Mouse (Mus musculus) CH12.LX (cell line): Measurements from ENCODE around the gene Zfp326. TPM values are rescaled to one million over a fixed set of nuclear protein-coding genes. Genes with fewer than 3 reads are reported as not detected.

ENCODE experiments used
- DNase-seq: peaks from one replicate; pipeline ENCODE4 v3.0.0-alpha.2; 2013; ENCODE audit errors: extremely low read depth
- H3K27ac ChIP-seq: 2 replicates; pipeline ENCODE4 v1.5.1; 2012; ENCODE audit warnings: low read depth, mild to moderate bottlenecking, control low read depth, moderate library complexity; ENCODE audit not compliant: insufficient read depth
- H3K27me3 ChIP-seq: replicated peaks from 2 replicates; pipeline ENCODE3; 2012; ENCODE audit warnings: inconsistent platforms
- H3K36me3 ChIP-seq, 2 experiments: replicated peaks in 1 of 2; 2 replicates each; pipeline versions ENCODE3 to v1.6.1; 2012; ENCODE audit warnings: inconsistent platforms in 1 of 2, low read length in 1 of 2, mild to moderate bottlenecking in 1 of 2, mixed read lengths in 1 of 2, moderate library complexity in 1 of 2; ENCODE audit not compliant: control insufficient read depth in 1 of 2, insufficient read depth in 1 of 2
- H3K4me1 ChIP-seq, 2 experiments: 2 replicates each; pipeline ENCODE4 v1.6.1; 2012; ENCODE audit warnings: inconsistent platforms in 1 of 2, moderate library complexity in 1 of 2; ENCODE audit not compliant: insufficient read depth in 2 of 2, control insufficient read depth in 1 of 2
- H3K4me2 ChIP-seq: 2 replicates; pipeline ENCODE4 v1.6.1; 2012; ENCODE audit warnings: low read depth, mild to moderate bottlenecking, control low read depth; ENCODE audit not compliant: poor library complexity, insufficient read depth, severe bottlenecking
- H3K4me3 ChIP-seq, 3 experiments: fragments of 150-350 bp in 1 of 3; sonication (generic) in 1 of 3; replicated peaks in 1 of 3; 2 replicates each; pipeline versions ENCODE3 to v1.5.1; 2011 to 2012; ENCODE audit warnings: low read depth in 2 of 3, low read length in 2 of 3, mild to moderate bottlenecking in 2 of 3, moderate library complexity in 2 of 3, control low read depth in 1 of 3, improper control_type of control experiment in 1 of 3, inconsistent platforms in 1 of 3, mixed read lengths in 1 of 3; ENCODE audit not compliant: poor library complexity in 1 of 3
- H3K79me2 ChIP-seq: replicated peaks from 2 replicates; pipeline ENCODE4 v1.6.1; 2012; ENCODE audit warnings: mild to moderate bottlenecking, moderate library complexity; ENCODE audit not compliant: control insufficient read depth, poor library complexity, insufficient read depth, severe bottlenecking; ENCODE audit errors: extremely low read depth
- H3K9ac ChIP-seq: 2 replicates; pipeline ENCODE4 v1.6.1; 2012; ENCODE audit warnings: low read depth, mild to moderate bottlenecking, control low read depth, moderate library complexity; ENCODE audit not compliant: insufficient read depth
- H3K9me3 ChIP-seq: replicated peaks from 2 replicates; pipeline ENCODE3; 2012; ENCODE audit warnings: low read length, inconsistent platforms, mixed read lengths
- BHLHE40 ChIP-seq: IDR thresholded peaks from 2 replicates; pipeline ENCODE4 v1.6.1; 2011; ENCODE audit warnings: mild to moderate bottlenecking, low read depth, low read length, improper control_type of control experiment
- CHD2 ChIP-seq: IDR thresholded peaks from 2 replicates; pipeline ENCODE4 v1.6.1; 2011; ENCODE audit warnings: low read length, improper control_type of control experiment
- CTCF ChIP-seq, 2 experiments: IDR thresholded peaks in 1 of 2; conservative IDR thresholded peaks in 1 of 2; 2 replicates each; pipeline ENCODE4 v1.5.1; 2011 to 2012; ENCODE audit warnings: low read depth in 2 of 2, low read length in 2 of 2, improper control_type of control experiment in 1 of 2, inconsistent platforms in 1 of 2, mild to moderate bottlenecking in 1 of 2, moderate library complexity in 1 of 2
- E2F4 ChIP-seq: IDR thresholded peaks from 2 replicates; pipeline ENCODE4 v1.6.1; 2011; ENCODE audit warnings: low read depth, low read length, improper control_type of control experiment; ENCODE audit not compliant: insufficient replicate concordance
- ELF1 ChIP-seq: IDR thresholded peaks from 2 replicates; pipeline ENCODE4 v1.6.1; 2014; ENCODE audit warnings: low read depth, mild to moderate bottlenecking, inconsistent platforms, low read length, improper control_type of control experiment
- EP300 ChIP-seq: IDR thresholded peaks from 2 replicates; pipeline ENCODE4 v1.6.1; 2011; ENCODE audit warnings: low read length, improper control_type of control experiment
- ETS1 ChIP-seq: conservative IDR thresholded peaks from 2 replicates; pipeline ENCODE4 v1.6.1; 2012; ENCODE audit warnings: low read depth, mild to moderate bottlenecking, inconsistent platforms, low read length, improper control_type of control experiment, moderate library complexity
- GABPA ChIP-seq: IDR thresholded peaks from 2 replicates; pipeline ENCODE4 v1.6.1; 2012; ENCODE audit warnings: low read depth, low read length, improper control_type of control experiment, inconsistent platforms; ENCODE audit not compliant: insufficient replicate concordance
- HCFC1 ChIP-seq: IDR thresholded peaks from 2 replicates; pipeline ENCODE4 v1.6.1; 2012; ENCODE audit warnings: low read depth, mild to moderate bottlenecking, inconsistent platforms, low read length, improper control_type of control experiment
- IRF4 ChIP-seq: IDR thresholded peaks from 2 replicates; pipeline ENCODE4 v1.6.1; 2014; ENCODE audit warnings: low read depth, mild to moderate bottlenecking, inconsistent platforms, low read length, improper control_type of control experiment
- KAT2A ChIP-seq: IDR thresholded peaks from 2 replicates; pipeline ENCODE4 v1.6.1; 2012; ENCODE audit warnings: low read length, improper control_type of control experiment, inconsistent platforms; ENCODE audit not compliant: insufficient replicate concordance
- MAFK ChIP-seq: IDR thresholded peaks from 2 replicates; pipeline ENCODE4 v1.6.1; 2011; ENCODE audit warnings: low read length, improper control_type of control experiment; ENCODE audit not compliant: insufficient replicate concordance
- MXI1 ChIP-seq: IDR thresholded peaks from 2 replicates; pipeline ENCODE4 v1.6.1; 2011; ENCODE audit warnings: mild to moderate bottlenecking, low read depth, low read length, improper control_type of control experiment
- NELFE ChIP-seq: IDR thresholded peaks from 2 replicates; pipeline ENCODE4 v1.6.1; 2011; ENCODE audit warnings: low read depth, low read length, improper control_type of control experiment
- NRF1 ChIP-seq: IDR thresholded peaks from 2 replicates; pipeline ENCODE4 v1.6.1; 2014; ENCODE audit warnings: low read depth, mild to moderate bottlenecking, inconsistent platforms, low read length, improper control_type of control experiment, moderate library complexity
- PAX5 ChIP-seq: IDR thresholded peaks from 2 replicates; pipeline ENCODE4 v1.6.1; 2012; ENCODE audit warnings: low read length, inconsistent platforms, mixed read lengths
- POLR2A ChIP-seq: IDR thresholded peaks from 2 replicates; pipeline ENCODE4 v1.6.1; 2011; ENCODE audit warnings: low read depth, mild to moderate bottlenecking, improper control_type of control experiment, low read length
- POLR2AphosphoS2 ChIP-seq: IDR thresholded peaks from 2 replicates; pipeline ENCODE4 v1.6.1; 2011; ENCODE audit warnings: low read depth, low read length, improper control_type of control experiment
- RAD21 ChIP-seq: IDR thresholded peaks from 2 replicates; pipeline ENCODE4 v1.6.1; 2011; ENCODE audit warnings: low read depth, mild to moderate bottlenecking, low read length, improper control_type of control experiment, moderate library complexity
- SIN3A ChIP-seq: IDR thresholded peaks from 2 replicates; pipeline ENCODE4 v1.6.1; 2012; ENCODE audit warnings: low read length, improper control_type of control experiment, inconsistent platforms
- SMC3 ChIP-seq: IDR thresholded peaks from 2 replicates; pipeline ENCODE4 v1.6.1; 2011; ENCODE audit warnings: low read depth, low read length, improper control_type of control experiment
- TCF12 ChIP-seq: IDR thresholded peaks from 2 replicates; pipeline ENCODE4 v1.6.1; 2014; ENCODE audit warnings: low read depth, mild to moderate bottlenecking, inconsistent platforms, low read length, improper control_type of control experiment
- USF1 ChIP-seq: IDR thresholded peaks from 2 replicates; pipeline ENCODE4 v1.6.1; 2014; ENCODE audit warnings: low read depth, mild to moderate bottlenecking, inconsistent platforms, low read length, improper control_type of control experiment
- USF2 ChIP-seq: conservative IDR thresholded peaks from 2 replicates; pipeline ENCODE4 v1.6.1; 2011; ENCODE audit warnings: low read depth, low read length, improper control_type of control experiment
- ZMIZ1 ChIP-seq: IDR thresholded peaks from 2 replicates; pipeline ENCODE4 v1.6.1; 2012; ENCODE audit warnings: low read depth, mild to moderate bottlenecking, inconsistent platforms, low read length, improper control_type of control experiment
- ZNF384 ChIP-seq: IDR thresholded peaks from 2 replicates; pipeline ENCODE4 v1.6.1; 2012; ENCODE audit warnings: low read depth, low read length, improper control_type of control experiment, inconsistent platforms
- dilution Hi-C: fragments of 300-500 bp; cut with MboI; formaldehyde crosslinking; loops from 2 replicates; pipeline ENCODE4 v1.14.3; 2020; ENCODE audit warnings: low sequenced_read_pairs; ENCODE audit not compliant: extremely low pct_unique_long_range_greater_than_20kb, extremely low pct_ligation_motif_present
- in situ Hi-C: fragments of 300-500 bp; cut with MboI; formaldehyde crosslinking; loops from 3 replicates; pipeline ENCODE4 v1.14.3; 2019; ENCODE audit warnings: low sequenced_read_pairs, low pct_ligation_motif_present, low pct_unique_long_range_greater_than_20kb, mixed read lengths
- polyA plus RNA-seq: library from polyadenylated mRNA; unstranded; fragments of >175 nt; gene quantifications from 2 replicates; pipeline ENCODE4 v1.2.1, GENCODE M21; 2012; ENCODE audit warnings: low read depth; ENCODE audit not compliant: insufficient read length
- total RNA-seq, 2 experiments: library from RNA; depleted of rRNA; stranded (reverse); fragments of 300-350 nt in 1 of 2; fragments of >200 nt in 1 of 2; gene quantifications; 2 replicates each; pipeline ENCODE4 v1.2.3; 2012 to 2014

Gene Zfp326
- total RNA-seq (2012; rRNA removed) = 5.3 and 5.5 TPM in 2 replicates
- 7.4 and 8.7 TPM in 2 replicates for total RNA-seq (2014; rRNA removed)
- 21.6 and 22.0 TPM in 2 replicates for polyA plus RNA-seq

GRCm38 (mm10) chr5:105876068-105876924, at the start of gene Zfp326:
TSS of gene Zfp326 (plus strand) at chr5:105876565.
- peak; percentile 87 for DNase-seq
- TF ChIP-seq GABPA = no peak
- peak; percentile 87 for TF ChIP-seq NELFE
- TF ChIP-seq IRF4 = peak; percentile 23; the same call in 1 of the 2 replicates
- TF ChIP-seq E2F4 = no peak
- no peak for TF ChIP-seq SMC3
- TF ChIP-seq ETS1 = no peak
- no peak for TF ChIP-seq KAT2A
- peak; percentile 62 for TF ChIP-seq ELF1
- TF ChIP-seq TCF12 = peak; percentile 63
- TF ChIP-seq POLR2A = peak; percentile 67; the same call in 1 of the 2 replicates
- TF ChIP-seq ZNF384 = peak; percentile 32; the same call in 1 of the 2 replicates
- TF ChIP-seq SIN3A = peak; percentile 19; the same call in 1 of the 2 replicates
- peak; percentile 51 for TF ChIP-seq HCFC1
- TF ChIP-seq CHD2 = 0 out of 2 replicates have a peak, but pooled peaks have one; percentile 35
- TF ChIP-seq ZMIZ1 = peak; percentile 52; the same call in 1 of the 2 replicates
- no peak for TF ChIP-seq POLR2AphosphoS2
- TF ChIP-seq RAD21 = no peak
- TF ChIP-seq, all 38 proteins: peak for 10
- Histone ChIP-seq H3K4me2 (peak within 1 kb of the TSS; percentile 79), H3K27ac (no peak within 1 kb of the TSS), H3K27me3 (no peaks in the 10 kb centered on the region), H3K4me3 (peak within 1 kb of the TSS; percentile 82 to 86 (median 86)), H3K9ac (peak within 1 kb of the TSS; percentile 85), H3K79me2 (peaks cover 17% of the 10 kb centered on the region), H3K9me3 (no peaks in the 10 kb centered on the region), H3K4me1 (peaks cover 7 to 28% of the 10 kb centered on the region in 2 experiments; a peak in 3 of 4 replicates), H3K36me3 (peaks cover 5 to 8% of the 10 kb centered on the region in 2 experiments)
- in situ Hi-C loops = no loop called here
- dilution Hi-C loops = no loop called here

GRCm38 (mm10) chr5:105826916-105827510, 49.4 kb upstream of the Zfp326 start:
- dilution Hi-C loops (no loop called here), in situ Hi-C loops (no loop called here)
- Histone ChIP-seq H3K36me3 (peaks cover 0 to 2% of the 10 kb centered on the region in 2 experiments), H3K4me2 (no peak overlapping the region), H3K4me3 (no peak overlapping the region), H3K9me3 (no peaks in the 10 kb centered on the region), H3K27me3 (no peaks in the 10 kb centered on the region), H3K79me2 (no peaks in the 10 kb centered on the region), H3K4me1 (peaks cover 0 to 6% of the 10 kb centered on the region in 2 experiments; a peak in 2 of 4 replicates), H3K9ac (no peak overlapping the region), H3K27ac (no peak overlapping the region)
- no peak for DNase-seq
- no peak for TF ChIP-seq NRF1
- TF ChIP-seq MAFK = no peak
- TF ChIP-seq PAX5 = no peak
- no peak for TF ChIP-seq ELF1
- TF ChIP-seq KAT2A = no peak
- no peak for TF ChIP-seq USF2
- TF ChIP-seq CTCF (conservative IDR thresholded peaks at IDR 0.05 in 1 of 2, IDR thresholded peaks at IDR 0.05 in 1 of 2; ENCODE audit: low read depth in 2 of 2, low read length in 2 of 2) = no peak
- no peak for TF ChIP-seq MXI1
- TF ChIP-seq SIN3A = no peak
- no peak for TF ChIP-seq NELFE
- no peak for TF ChIP-seq BHLHE40
- no peak for TF ChIP-seq EP300
- no peak for TF ChIP-seq USF1
- no peak for TF ChIP-seq ZMIZ1
